Mouse (Mus musculus): ENCODE data around the gene Agtpbp1. TPM values are rescaled to one million over a fixed set of nuclear protein-coding genes. Genes with fewer than 3 reads are reported as not detected.
"Not testable (repeated sequence)": the region's sequence is repeated elsewhere in the genome, so short reads cannot be mapped to it uniquely, and the experiment has no call there.

Gene Agtpbp1
- polyA plus RNA-seq, 1 experiment: 1.7 TPM

DNA sequence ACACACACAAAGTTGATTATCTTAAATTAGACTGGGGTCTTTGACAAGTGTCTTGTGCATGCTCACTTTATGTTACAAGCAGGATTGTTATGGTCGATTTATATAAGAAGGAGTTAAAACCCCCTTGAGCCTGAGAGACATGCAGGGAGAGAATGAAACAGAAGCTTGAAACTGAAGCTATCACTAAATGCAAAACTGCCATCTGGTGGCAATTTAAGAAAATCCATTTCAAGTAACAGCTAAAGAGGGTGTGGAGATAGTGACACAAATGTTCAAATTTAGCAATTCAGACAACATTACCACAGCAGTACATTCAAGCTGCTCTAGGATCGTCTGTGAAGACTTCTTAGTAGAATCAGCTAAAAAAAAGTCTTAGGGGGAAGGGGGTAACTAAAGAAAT is 95.9 kb downstream of the Agtpbp1 start:
- TF ChIP-seq CTCF (IDR thresholded peaks at IDR 0.05; ENCODE audit: extremely low read depth, insufficient read length, insufficient replicate concordance, low read depth, low read length): no peak
- Histone ChIP-seq H3K4me1 (ENCODE audit: control insufficient read depth, insufficient read depth, insufficient read length, low read length) (no peaks in the 10 kb centered on the region), H3K27me3 (ENCODE audit: control insufficient read depth, insufficient read depth, low read length) (no peaks in the 10 kb centered on the region), H3K4me3 (ENCODE audit: low read depth, low read length) (no peak overlapping the region), H3K27ac (ENCODE audit: insufficient read depth, low read depth, low read length) (no peak overlapping the region), H3K36me3 (ENCODE audit: control insufficient read depth, insufficient read depth, low read length) (no peaks in the 10 kb centered on the region)
- WGBS: 30% methylated on average over 2 of the region's 2 CpGs

DNA sequence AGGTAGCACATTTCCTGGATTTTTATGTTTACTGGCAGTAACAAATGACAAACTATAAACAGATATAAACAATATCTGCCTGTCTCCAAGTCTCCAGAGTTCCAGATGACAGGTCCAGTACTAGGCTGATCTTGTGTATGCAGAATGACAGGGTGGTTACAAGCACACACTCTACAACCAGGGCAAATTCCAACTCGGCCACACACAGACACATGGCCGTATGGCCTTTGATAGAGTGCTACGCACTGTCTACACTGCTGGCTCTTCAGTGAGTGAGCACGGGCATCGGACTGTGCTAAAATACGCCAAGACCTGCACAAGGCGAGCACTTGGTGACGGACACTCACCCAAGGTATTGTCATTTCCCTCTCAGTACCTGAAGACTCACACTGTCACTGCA is 97.7 kb downstream of the Agtpbp1 start:
- Histone ChIP-seq H3K36me3 (ENCODE audit: control insufficient read depth, insufficient read depth, low read length) (no peaks in the 10 kb centered on the region), H3K4me3 (ENCODE audit: low read depth, low read length) (no peak overlapping the region), H3K4me1 (ENCODE audit: control insufficient read depth, insufficient read depth, insufficient read length, low read length) (no peaks in the 10 kb centered on the region), H3K27me3 (ENCODE audit: control insufficient read depth, insufficient read depth, low read length) (no peaks in the 10 kb centered on the region), H3K27ac (ENCODE audit: insufficient read depth, low read depth, low read length) (no peak overlapping the region)
- 88% methylated on average over 8 of the region's 8 CpGs for WGBS
- TF ChIP-seq POLR2A (IDR thresholded peaks at IDR 0.05; ENCODE audit: low read depth, low read length) (no peak), CTCF (IDR thresholded peaks at IDR 0.05; ENCODE audit: extremely low read depth, insufficient read length, insufficient replicate concordance, low read depth, low read length) (no peak)

DNA sequence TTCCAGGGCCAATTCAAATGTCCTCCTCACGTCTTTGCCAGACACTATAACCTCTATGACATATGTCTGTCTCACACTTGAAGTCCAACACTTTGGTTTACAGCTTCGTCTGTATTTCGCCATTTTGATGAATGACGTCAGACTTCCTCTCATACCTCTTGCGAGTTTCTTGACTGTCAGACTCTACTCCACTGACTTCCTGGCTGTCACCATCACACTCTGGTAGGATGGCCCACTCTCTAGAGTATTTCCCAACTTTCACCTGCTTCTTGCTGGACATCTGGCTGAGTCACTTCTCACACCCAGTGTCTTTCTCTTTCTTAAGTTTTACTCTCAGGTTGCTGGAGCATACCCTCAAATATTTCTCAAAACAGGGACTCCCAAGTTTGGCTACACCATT is 98.8 kb downstream of the Agtpbp1 start:
- TF ChIP-seq CTCF (IDR thresholded peaks at IDR 0.05; ENCODE audit: extremely low read depth, insufficient read length, insufficient replicate concordance, low read depth, low read length): no peak
- no peak for TF ChIP-seq POLR2A (IDR thresholded peaks at IDR 0.05; ENCODE audit: low read depth, low read length)
- no peak overlapping the region for H3K27ac ChIP-seq (ENCODE audit: insufficient read depth, low read depth, low read length)
- no peaks in the 10 kb centered on the region for H3K36me3 ChIP-seq (ENCODE audit: control insufficient read depth, insufficient read depth, low read length)
- H3K27me3 ChIP-seq (ENCODE audit: control insufficient read depth, insufficient read depth, low read length): no peaks in the 10 kb centered on the region
- no peaks in the 10 kb centered on the region for H3K4me1 ChIP-seq (ENCODE audit: control insufficient read depth, insufficient read depth, insufficient read length, low read length)
- H3K4me3 ChIP-seq (ENCODE audit: low read depth, low read length): no peak overlapping the region
- WGBS: 83% methylated on average over 5 of the region's 5 CpGs

DNA sequence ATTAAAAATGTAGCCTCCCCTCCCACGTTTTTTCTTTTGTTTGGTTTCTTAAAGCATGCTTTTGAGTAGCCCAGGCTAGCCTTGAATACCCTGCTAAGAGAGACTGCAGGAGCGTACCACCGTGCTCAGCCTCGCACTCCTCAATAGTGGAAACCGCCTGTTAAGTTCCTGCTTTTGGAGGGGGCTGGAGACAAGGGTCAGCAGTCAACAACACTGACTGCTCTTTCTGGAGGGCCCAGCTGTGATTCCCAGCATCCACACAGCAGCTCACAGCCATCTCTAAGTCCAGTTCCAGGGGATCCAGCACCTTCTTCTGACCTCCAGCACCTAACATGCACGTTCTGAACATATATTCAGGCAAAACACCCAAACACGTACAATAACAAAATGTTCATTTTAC is 99.6 kb downstream of the Agtpbp1 start:
- Histone ChIP-seq H3K27me3 (ENCODE audit: control insufficient read depth, insufficient read depth, low read length) (no peaks in the 10 kb centered on the region), H3K4me1 (ENCODE audit: control insufficient read depth, insufficient read depth, insufficient read length, low read length) (no peaks in the 10 kb centered on the region), H3K27ac (ENCODE audit: insufficient read depth, low read depth, low read length) (no peak overlapping the region), H3K36me3 (ENCODE audit: control insufficient read depth, insufficient read depth, low read length) (no peaks in the 10 kb centered on the region), H3K4me3 (ENCODE audit: low read depth, low read length) (no peak overlapping the region)
- no peak for TF ChIP-seq CTCF (IDR thresholded peaks at IDR 0.05; ENCODE audit: extremely low read depth, insufficient read length, insufficient replicate concordance, low read depth, low read length)
- WGBS: 86% methylated on average over 7 of the region's 7 CpGs

DNA sequence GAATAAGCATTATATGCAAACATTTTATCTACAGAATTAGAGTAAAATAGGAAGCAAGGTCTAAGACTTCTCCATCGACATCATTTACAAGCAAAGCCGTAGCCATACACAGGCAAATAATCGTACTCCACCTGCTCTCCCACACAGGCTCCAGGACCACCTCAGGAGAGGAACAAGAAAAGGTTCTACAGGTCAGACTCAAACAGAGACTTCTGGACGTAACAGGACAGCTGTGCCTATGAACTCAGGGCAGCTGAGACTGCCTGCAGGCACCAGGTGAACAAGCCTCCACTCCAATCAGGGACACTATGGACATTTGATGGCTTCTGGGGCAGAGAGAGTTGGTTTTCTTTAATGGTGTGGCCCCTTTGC is 103.6 kb downstream of the Agtpbp1 start:
- TF ChIP-seq POLR2A (IDR thresholded peaks at IDR 0.05; ENCODE audit: low read depth, low read length) (no peak), CTCF (IDR thresholded peaks at IDR 0.05; ENCODE audit: extremely low read depth, insufficient read length, insufficient replicate concordance, low read depth, low read length) (no peak)

DNA sequence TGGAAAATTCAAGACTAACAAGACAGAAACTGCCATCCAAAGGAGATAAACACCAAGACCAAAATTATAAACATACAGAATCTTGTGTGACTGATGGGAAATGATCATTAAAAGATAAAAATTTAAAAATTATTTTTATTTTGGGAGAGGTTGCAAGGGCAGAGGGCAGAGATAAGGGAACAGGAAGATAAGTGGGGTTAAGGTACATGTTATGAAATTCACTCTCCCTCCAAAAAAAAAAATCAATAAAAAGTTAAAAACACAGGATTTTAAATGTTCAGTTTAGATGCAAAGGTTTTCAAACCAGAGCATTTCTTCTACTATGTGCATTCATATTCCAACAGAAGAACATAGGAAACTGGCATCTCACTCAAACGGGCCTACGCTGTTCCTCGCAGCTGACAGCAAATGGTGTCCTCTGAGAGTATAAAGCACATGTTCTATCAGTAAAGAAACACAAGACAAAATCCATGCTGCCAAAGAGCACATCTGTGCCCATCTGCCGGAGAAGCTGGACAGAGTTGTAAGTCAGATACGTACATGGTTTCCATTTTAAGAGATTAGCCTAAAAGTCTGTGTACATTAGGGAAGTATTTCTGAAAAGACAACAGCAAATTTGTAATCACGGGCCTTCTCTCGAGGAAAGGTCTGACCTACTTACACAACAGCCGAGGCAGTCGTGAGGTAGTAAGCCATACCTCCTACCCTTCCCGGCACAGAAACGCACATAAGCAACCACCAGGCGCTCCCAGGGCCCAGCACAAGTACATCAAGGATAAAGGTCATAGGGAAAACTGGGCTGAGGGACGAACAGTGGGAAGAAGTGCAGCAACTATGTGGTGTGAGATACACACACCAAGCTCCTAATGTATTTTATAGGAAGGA is 104.2 kb downstream of the Agtpbp1 start:
- TF ChIP-seq POLR2A (IDR thresholded peaks at IDR 0.05; ENCODE audit: low read depth, low read length): no peak
- no peak for TF ChIP-seq CTCF (IDR thresholded peaks at IDR 0.05; ENCODE audit: extremely low read depth, insufficient read length, insufficient replicate concordance, low read depth, low read length)
- Histone ChIP-seq H3K4me3 (ENCODE audit: low read depth, low read length) (no peak overlapping the region), H3K27ac (ENCODE audit: insufficient read depth, low read depth, low read length) (no peak overlapping the region), H3K36me3 (ENCODE audit: control insufficient read depth, insufficient read depth, low read length) (peaks cover 4% of the 10 kb centered on the region), H3K4me1 (ENCODE audit: control insufficient read depth, insufficient read depth, insufficient read length, low read length) (no peaks in the 10 kb centered on the region), H3K27me3 (ENCODE audit: control insufficient read depth, insufficient read depth, low read length) (no peaks in the 10 kb centered on the region)
- WGBS: 73% methylated on average over 13 of the region's 13 CpGs

More for the DNA sequence above, 103.6 kb downstream of the Agtpbp1 start:
- WGBS: 96% methylated on average over 4 of the region's 4 CpGs
- Histone ChIP-seq H3K4me3 (ENCODE audit: low read depth, low read length) (no peak overlapping the region), H3K27me3 (ENCODE audit: control insufficient read depth, insufficient read depth, low read length) (no peaks in the 10 kb centered on the region), H3K4me1 (ENCODE audit: control insufficient read depth, insufficient read depth, insufficient read length, low read length) (no peaks in the 10 kb centered on the region), H3K36me3 (ENCODE audit: control insufficient read depth, insufficient read depth, low read length) (peaks cover 4% of the 10 kb centered on the region), H3K27ac (ENCODE audit: insufficient read depth, low read depth, low read length) (no peak overlapping the region)

DNA sequence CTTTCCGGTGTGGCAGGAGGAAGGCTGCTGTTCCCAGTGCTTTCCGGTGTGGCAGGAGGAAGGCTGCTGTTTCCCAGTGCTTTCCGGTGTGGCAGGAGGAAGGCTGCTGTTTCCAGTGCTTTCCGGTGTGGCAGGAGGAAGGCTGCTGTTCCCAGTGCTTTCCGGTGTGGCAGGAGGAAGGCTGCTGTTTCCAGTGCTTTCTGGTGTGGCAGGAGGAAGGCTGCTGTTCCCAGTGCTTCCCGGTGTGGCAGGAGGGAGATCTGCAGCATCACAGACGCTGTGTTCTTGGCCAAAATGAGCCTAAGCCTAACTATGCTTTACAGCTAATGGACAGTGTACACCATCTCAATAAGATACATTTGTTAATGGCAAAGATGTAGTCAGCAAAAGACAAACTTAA is 107.1 kb downstream of the Agtpbp1 start:
- not testable (repeated sequence) for H3K4me3 ChIP-seq (ENCODE audit: low read depth, low read length); H3K36me3 ChIP-seq (ENCODE audit: control insufficient read depth, insufficient read depth, low read length); H3K27me3 ChIP-seq (ENCODE audit: control insufficient read depth, insufficient read depth, low read length); H3K27ac ChIP-seq (ENCODE audit: insufficient read depth, low read depth, low read length); H3K4me1 ChIP-seq (ENCODE audit: control insufficient read depth, insufficient read depth, insufficient read length, low read length)
- WGBS: 89% methylated on average over 7 of the region's 7 CpGs
